Mouse (Mus musculus) limb, embryonic 14.5 days (tissue): ENCODE measurements around the gene Mkrn3. TPM values are rescaled to one million over a fixed set of nuclear protein-coding genes. Genes with fewer than 3 reads are reported as not detected.

Experiments
- ATAC-seq: fragments of 200-750 bp; cut with Nextera tagmentation; 2 replicates; pipeline ENCODE4 v1.8.0; 2017; ENCODE audit warnings: low read depth, moderate number of reproducible peaks, moderate TSS enrichment; ENCODE audit not compliant: low FRiP score
- DNase-seq: peaks from one replicate; pipeline ENCODE4 v3.0.0-alpha.2; 2015; ENCODE audit warnings: low spot score
- H3K27ac ChIP-seq: fragments of 300-500 bp; sonication (generic); replicated peaks from 2 replicates; pipeline ENCODE4 v1.5.1; 2014; ENCODE audit warnings: low read depth, mild to moderate bottlenecking, low read length, moderate library complexity, mixed read lengths
- H3K27me3 ChIP-seq: fragments of 300-500 bp; sonication (generic); 2 replicates; pipeline ENCODE4 v1.6.1; 2014; ENCODE audit warnings: low read length, mixed read lengths; ENCODE audit not compliant: control insufficient read depth, insufficient read depth
- H3K36me3 ChIP-seq: fragments of 300-500 bp; sonication (generic); 2 replicates; pipeline ENCODE4 v1.6.1; 2014; ENCODE audit warnings: mild to moderate bottlenecking, low read length, moderate library complexity, mixed read lengths; ENCODE audit not compliant: control insufficient read depth, insufficient read depth
- H3K4me1 ChIP-seq: fragments of 300-500 bp; sonication (generic); 2 replicates; pipeline ENCODE4 v1.6.1; 2014; ENCODE audit warnings: antibody characterized with exemption, low read length, mixed read lengths; ENCODE audit not compliant: control insufficient read depth, insufficient read depth
- H3K4me2 ChIP-seq: fragments of 300-500 bp; sonication (generic); replicated peaks from 2 replicates; pipeline ENCODE4 v1.6.1; 2014; ENCODE audit warnings: low read depth, mild to moderate bottlenecking, low read length, moderate library complexity; ENCODE audit not compliant: severe bottlenecking
- H3K4me3 ChIP-seq: fragments of 300-500 bp; sonication (generic); replicated peaks from 2 replicates; pipeline ENCODE4 v1.5.1; 2014; ENCODE audit warnings: low read length
- H3K9ac ChIP-seq: fragments of 300-500 bp; sonication (generic); 2 replicates; pipeline ENCODE4 v1.6.1; 2014; ENCODE audit warnings: mild to moderate bottlenecking, low read depth, low read length, moderate library complexity; ENCODE audit not compliant: severe bottlenecking
- H3K9me3 ChIP-seq: fragments of 300-500 bp; sonication (generic); 2 replicates; pipeline ENCODE4 v1.6.1; 2016; ENCODE audit warnings: low read length; ENCODE audit not compliant: control insufficient read depth
- POLR2A ChIP-seq: fragments of 200-500 bp; IDR thresholded peaks from 2 replicates; pipeline ENCODE4 v1.8.0; 2012; ENCODE audit warnings: inconsistent platforms, mild to moderate bottlenecking, moderate library complexity, borderline replicate concordance; ENCODE audit not compliant: insufficient read depth, insufficient read length; ENCODE audit errors: extremely low read depth
- WGBS: fragments of 180-500 bp; shearing (Covaris S2); extraction: QIAGEN DNeasy Blood & Tissue Kit; methylation state at CpG from one replicate; pipeline ENCODE4 v1.1.7; 2014; 5-methylcytosine and 5-hydroxymethylcytosine counted together
- polyA plus RNA-seq, 2 experiments: library from polyadenylated mRNA; depleted of rRNA in 1 of 2; stranded (reverse) in 1 of 2; unstranded in 1 of 2; fragments of >200 nt; fragmentation: Nextera tagmentation in 1 of 2; extraction: Ambion mirVana in 1 of 2; gene quantifications; 2 replicates each; pipeline versions ENCODE4 v1.2.1 to v1.2.3; 2012 to 2014

Mkrn3 gene
- polyA plus RNA-seq, 2 experiments = 6.5 to 7.4 TPM

GRCm38 (mm10) chr7:62423210-62423609 lies 3.3 kb upstream of the Mkrn3 start:
- Histone ChIP-seq H3K9ac (no peak overlapping the region), H3K9me3 (0 out of 2 replicates have a peak, but pooled peaks cover 8% of the 10 kb centered on the region), H3K4me2 (no peak overlapping the region), H3K4me3 (no peak overlapping the region), H3K36me3 (no peaks in the 10 kb centered on the region), H3K27me3 (no peaks in the 10 kb centered on the region), H3K27ac (no peak overlapping the region), H3K4me1 (peaks cover 3% of the 10 kb centered on the region; the same call in 1 of the 2 replicates)
- WGBS = 53% methylated on average over 4 of the region's 4 CpGs
- DNase-seq = no peak
- ATAC-seq = no peak
- no peak for TF ChIP-seq POLR2A

GRCm38 (mm10) chr7:62420566-62420965 lies 627 bp upstream of the Mkrn3 start:
- Histone ChIP-seq H3K9me3 (0 out of 2 replicates have a peak, but pooled peaks cover 8% of the 10 kb centered on the region), H3K4me2 (peak overlapping the region; percentile 40; the same call in 1 of the 2 replicates), H3K9ac (no peak overlapping the region), H3K27ac (no peak overlapping the region), H3K4me3 (peak overlapping the region; percentile 72), H3K27me3 (no peaks in the 10 kb centered on the region), H3K36me3 (no peaks in the 10 kb centered on the region), H3K4me1 (peaks cover 3% of the 10 kb centered on the region; the same call in 1 of the 2 replicates)
- DNase-seq (no peak), ATAC-seq (no peak)
- no peak for TF ChIP-seq POLR2A
- WGBS = 73% methylated on average over 6 of the region's 6 CpGs

DNA sequence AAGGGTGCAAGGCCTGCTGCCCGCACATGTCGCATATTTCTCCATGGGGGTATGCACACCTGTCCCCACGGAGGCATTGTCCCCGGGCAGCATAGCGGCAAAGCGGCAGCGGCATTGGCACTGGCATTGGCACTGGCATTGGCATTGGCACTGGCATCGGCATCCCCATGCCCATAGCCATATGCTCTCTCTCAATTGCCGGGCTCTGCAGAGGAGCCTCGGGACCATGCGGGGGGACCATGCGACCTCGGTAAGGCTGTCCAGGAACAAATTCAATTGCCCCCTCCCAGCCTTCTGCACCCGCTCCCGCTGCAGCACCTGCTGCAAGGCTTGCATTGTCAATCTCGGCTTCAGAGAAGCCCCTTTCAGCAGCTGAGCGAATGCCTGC lies 840 bp downstream of the Mkrn3 start:
- Histone ChIP-seq H3K9ac (peak overlapping the region; percentile 75), H3K9me3 (0 out of 2 replicates have a peak, but pooled peaks cover 8% of the 10 kb centered on the region), H3K27me3 (no peaks in the 10 kb centered on the region), H3K4me1 (peaks cover 3% of the 10 kb centered on the region; the same call in 1 of the 2 replicates), H3K4me3 (peak overlapping the region; percentile 72), H3K36me3 (no peaks in the 10 kb centered on the region), H3K4me2 (peak overlapping the region; percentile 62), H3K27ac (no peak overlapping the region)
- 67% methylated on average over 17 of the region's 17 CpGs for WGBS
- no peak for TF ChIP-seq POLR2A
- ATAC-seq (0 out of 2 replicates have a peak, but pooled peaks have one; percentile 7), DNase-seq (no peak)

DNA sequence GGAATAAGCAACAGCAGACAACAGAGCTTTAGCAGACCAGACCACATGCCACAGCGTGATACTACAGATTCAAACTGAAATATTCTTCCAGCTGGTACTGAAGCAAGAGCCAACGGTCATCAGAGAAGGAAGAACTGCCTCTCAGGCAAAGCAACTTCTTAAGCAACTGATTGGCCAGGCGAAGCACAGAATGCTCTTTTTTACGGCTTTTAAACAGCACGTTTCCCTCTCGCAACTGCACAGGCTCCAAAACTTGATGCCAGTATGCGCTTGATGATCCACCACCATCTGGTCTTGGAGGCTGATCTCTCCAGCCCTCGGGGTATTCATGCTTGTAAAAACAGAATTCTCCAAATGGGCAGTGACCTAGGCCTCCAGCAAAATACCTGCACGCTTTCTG lies 1.6 kb downstream of the Mkrn3 start:
- Histone ChIP-seq H3K27ac (no peak overlapping the region), H3K4me3 (peak overlapping the region; percentile 72), H3K27me3 (no peaks in the 10 kb centered on the region), H3K4me2 (peak overlapping the region; percentile 62), H3K9me3 (0 out of 2 replicates have a peak, but pooled peaks cover 8% of the 10 kb centered on the region), H3K9ac (no peak overlapping the region), H3K4me1 (peaks cover 3% of the 10 kb centered on the region; the same call in 1 of the 2 replicates), H3K36me3 (no peaks in the 10 kb centered on the region)
- WGBS = 76% methylated on average over 9 of the region's 9 CpGs
- ATAC-seq (no peak), DNase-seq (no peak)
- TF ChIP-seq POLR2A = no peak

- DNase-seq = no peak
- ATAC-seq = no peak
- H3K27me3 ChIP-seq = no peaks in the 10 kb centered on the region
- H3K9me3 ChIP-seq = 0 out of 2 replicates have a peak, but pooled peaks cover 8% of the 10 kb centered on the region
- no peak overlapping the region for H3K4me3 ChIP-seq
- peaks cover 3% of the 10 kb centered on the region; the same call in 1 of the 2 replicates for H3K4me1 ChIP-seq
- H3K27ac ChIP-seq = no peak overlapping the region
- no peak for TF ChIP-seq POLR2A
- no peaks in the 10 kb centered on the region for H3K36me3 ChIP-seq
- H3K9ac ChIP-seq = no peak overlapping the region
- no peak overlapping the region for H3K4me2 ChIP-seq
Measured at GRCm38 (mm10) chr7:62416173-62416572, 3.8 kb downstream of the Mkrn3 start.
